Mouse (Mus musculus) C3H10T1/2 (cell line): Measurements from ENCODE around the gene Gm10160. TPM values are rescaled to one million over a fixed set of nuclear protein-coding genes. Genes with fewer than 3 reads are reported as not detected.

Experiments used
- polyA plus RNA-seq, 2 experiments: library from polyadenylated mRNA; unstranded; fragments of >200 nt; fragmentation: generic; extraction: Trizol; gene quantifications; one replicate each; pipeline ENCODE4 v1.2.1; 2012; ENCODE audit warnings: missing spikeins in 2 of 2

Gm10160 gene
- polyA plus RNA-seq: not detected

DNA sequence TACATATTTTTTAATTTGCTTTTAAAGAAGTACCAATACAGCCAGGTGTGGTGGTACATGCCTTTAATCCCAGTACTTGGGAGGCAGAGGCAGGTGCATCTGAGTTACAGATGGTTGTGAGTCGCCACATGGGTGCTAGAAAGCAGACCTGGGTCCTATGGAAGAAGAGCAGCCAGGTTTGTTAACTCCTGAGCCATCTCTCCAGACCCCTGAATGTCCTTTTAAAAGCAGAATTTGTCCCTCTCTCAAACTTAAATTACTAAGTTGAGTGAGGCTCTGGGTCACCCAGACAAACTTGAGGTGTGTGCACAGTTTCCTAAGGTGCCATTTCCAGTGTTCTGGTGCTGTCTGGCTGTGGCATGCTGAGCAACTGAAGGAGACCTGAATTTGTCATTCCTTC, at the start of gene Gm10160:
Gene Gm10160 (minus strand): TSS at position 101 of the 400 bp plus-strand sequence.

DNA sequence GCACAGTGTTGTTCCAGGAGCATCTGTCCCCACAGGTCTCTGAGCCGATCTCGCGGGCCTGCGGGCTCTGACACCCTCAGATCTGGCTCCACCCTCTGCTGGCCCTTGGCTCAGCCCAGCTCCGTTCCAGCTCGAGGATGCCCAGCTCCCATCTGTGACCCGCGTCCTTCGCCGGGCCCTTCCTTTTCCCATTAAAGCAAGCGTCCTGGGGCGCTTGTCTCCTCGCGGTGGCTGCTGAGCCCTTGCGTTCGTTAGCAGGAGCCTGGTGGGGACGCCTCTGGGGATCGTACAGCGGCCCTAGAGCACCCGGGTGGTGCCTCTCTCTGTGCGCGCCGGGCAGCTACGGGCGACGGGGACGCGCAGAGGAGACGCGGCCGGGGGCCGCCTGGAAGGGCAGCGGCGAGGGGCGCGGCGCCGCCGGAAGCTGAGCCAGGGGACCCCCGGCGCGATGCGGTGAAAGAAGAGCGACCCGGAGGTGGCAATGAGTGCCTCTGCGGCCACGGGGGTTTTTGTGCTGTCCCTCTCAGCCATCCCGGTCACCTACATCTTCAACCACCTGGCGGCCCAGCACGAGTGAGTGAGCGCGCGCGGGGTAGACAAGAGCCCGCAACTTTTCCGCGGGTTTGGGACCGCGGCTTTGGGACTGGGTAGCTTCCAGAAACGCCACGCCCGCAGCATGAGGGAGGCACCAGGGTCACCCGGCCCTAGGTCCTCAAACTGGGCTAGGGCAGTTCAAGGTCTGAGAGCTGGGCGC, 3.6 kb upstream of the Gm10160 start, which contains the start of gene Tm6sf1:
Gene Tm6sf1 (plus strand): TSS at position 34 of the 754 bp plus-strand sequence.

DNA sequence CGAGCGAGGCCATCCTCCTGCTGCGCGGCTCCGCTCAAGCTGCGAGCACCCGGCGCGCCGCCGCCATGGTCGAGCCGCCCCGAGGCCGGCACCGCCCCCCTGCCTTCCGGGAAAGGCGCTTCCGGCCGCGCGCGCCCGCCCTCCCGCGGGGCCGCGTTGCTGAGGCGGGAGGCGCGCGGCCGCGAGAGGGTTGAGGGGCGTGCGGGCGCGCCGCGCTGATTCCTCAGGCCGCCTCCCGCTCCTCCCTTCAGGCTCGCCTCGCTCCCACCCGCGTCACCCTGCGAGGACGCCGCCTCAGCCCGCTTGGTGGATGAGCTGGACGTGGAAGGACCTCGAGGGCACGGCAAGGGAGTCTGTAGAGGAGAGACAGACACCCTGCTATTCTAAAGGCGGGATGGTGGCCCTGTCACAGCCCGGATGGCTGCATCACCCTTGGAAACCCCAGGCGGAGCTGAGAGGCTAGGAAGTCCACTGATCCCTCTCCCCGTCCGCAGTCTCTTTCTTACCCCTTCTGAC, 26.2 kb downstream of the Gm10160 start, which contains the start of gene Btbd1:
Gene Btbd1 (minus strand): TSS at position 53 of the 516 bp plus-strand sequence.

Other genes starting within 250 kb of the Gm10160 start
- not detected for gene Homer2, start 148.3 kb downstream of the Gm10160 start, polyA plus RNA-seq
- gene Ramac, start 92.9 kb downstream of the Gm10160 start, polyA plus RNA-seq: 10 to 100 TPM in 1 of 2 experiments, 1 to 10 TPM in 1; 3.1 to 13.6 TPM
- gene 3110040N11Rik, start 66.3 kb downstream of the Gm10160 start, polyA plus RNA-seq: 10 to 100 TPM; 10.6 to 33.7 TPM
- 10 to 100 TPM in 1 of 2 experiments, 1 to 10 TPM in 1; 9.3 to 24.4 TPM for gene Btbd1, start 26.4 kb downstream of the Gm10160 start, polyA plus RNA-seq
- under 1 TPM; 0.05 to 0.20 TPM for gene Tm6sf1, start 3.2 kb upstream of the Gm10160 start, polyA plus RNA-seq
- gene Hdgfl3, start 78.7 kb upstream of the Gm10160 start, polyA plus RNA-seq: 1 to 10 TPM in 1 of 2 experiments, under 1 TPM in 1; 0.76 to 4.0 TPM
- gene Bnc1, start 136.5 kb upstream of the Gm10160 start, polyA plus RNA-seq: not detected